Mouse (Mus musculus): ENCODE measurements around the gene Rasgef1a. TPM values are rescaled to one million over a fixed set of nuclear protein-coding genes. Genes with fewer than 3 reads are reported as not detected.

The Rasgef1a gene
- total and polyA plus RNA-seq, 3 experiments = 0.04 to 0.19 TPM; not detected in 1

DNA sequence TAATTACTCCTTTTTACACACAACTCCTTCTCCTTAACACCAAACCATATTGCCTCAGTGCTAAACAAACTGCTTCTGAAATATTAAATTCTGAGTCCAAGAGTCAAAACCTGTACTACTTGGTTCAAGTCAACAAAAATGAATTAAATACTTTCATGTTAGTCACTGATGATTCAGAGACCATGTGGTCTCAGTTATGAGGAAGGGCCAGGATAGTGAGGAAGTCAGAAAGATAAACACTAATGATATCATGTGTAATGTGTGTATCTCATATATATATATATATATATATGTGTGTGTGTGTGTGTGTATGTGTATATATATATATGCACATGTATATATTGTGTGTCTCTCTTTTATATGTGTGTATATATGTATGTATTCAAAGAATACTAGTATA lies 115.3 kb downstream of the Rasgef1a start:
- peaks cover 26 to 43% of the 10 kb centered on the region in 2 experiments for H3K4me1 ChIP-seq (ENCODE audit: control insufficient read depth in 1 of 2, insufficient read depth in 2 of 2, low read length in 2 of 2)
- TF ChIP-seq NRF1 (IDR thresholded peaks at IDR 0.05; ENCODE audit: insufficient read depth, low read depth, low read length, poor library complexity, severe bottlenecking) (no peak), TAL1 (IDR thresholded peaks at IDR 0.05; ENCODE audit: low read length) (no peak), RCOR1 (IDR thresholded peaks at IDR 0.05; ENCODE audit: low read depth, low read length) (no peak), MYC (IDR thresholded peaks at IDR 0.05; ENCODE audit: low read depth, low read length) (peak; percentile 91), KAT2A (conservative IDR thresholded peaks at IDR 0.05; ENCODE audit: low read depth, low read length) (no peak), MAX (IDR thresholded peaks at IDR 0.05; ENCODE audit: low read length) (0 out of 2 replicates have a peak, but pooled peaks have one; percentile 39), POLR2AphosphoS5 (IDR thresholded peaks at IDR 0.05; ENCODE audit: borderline replicate concordance, low read depth, low read length) (no peak), ETS1 (IDR thresholded peaks at IDR 0.05; ENCODE audit: low read depth, low read length) (peak; percentile 90), SMC3 (IDR thresholded peaks at IDR 0.05; ENCODE audit: low read depth, low read length) (no peak), HCFC1 (IDR thresholded peaks at IDR 0.05; ENCODE audit: low read depth, low read length) (no peak), EP300 (IDR thresholded peaks at IDR 0.05; ENCODE audit: low read depth in 1 of 2, low read length in 2 of 2) (peak; percentile 36 to 73; a peak in 3 of 4 replicates), SIN3A (IDR thresholded peaks at IDR 0.05; ENCODE audit: low read length) (peak; percentile 43; the same call in 1 of the 2 replicates), GATA1 (IDR thresholded peaks at IDR 0.05; ENCODE audit: low read depth, low read length) (peak; percentile 61; the same call in 1 of the 2 replicates), MXI1 (IDR thresholded peaks at IDR 0.05; ENCODE audit: low read depth, low read length) (peak; percentile 66), ZKSCAN1 (IDR thresholded peaks at IDR 0.05; ENCODE audit: low read depth, low read length) (no peak), UBTF (IDR thresholded peaks at IDR 0.05; ENCODE audit: borderline replicate concordance, insufficient read depth, low read depth, low read length) (no peak), USF1 (IDR thresholded peaks at IDR 0.05; ENCODE audit: low read depth, low read length) (peak; percentile 68; the same call in 1 of the 2 replicates), NELFE (IDR thresholded peaks at IDR 0.05; ENCODE audit: low read depth, low read length) (no peak), CTCF (IDR thresholded peaks at IDR 0.05 in 2 of 3, conservative IDR thresholded peaks at IDR 0.05 in 1 of 3; ENCODE audit: control insufficient read depth in 1 of 3, insufficient read depth in 1 of 3, low read depth in 2 of 3, low read length in 3 of 3, poor library complexity in 1 of 3, severe bottlenecking in 1 of 3) (no peak)
- H3K4me3 ChIP-seq (ENCODE audit: control insufficient read depth in 1 of 2, insufficient read depth in 1 of 2, low read depth in 2 of 2, low read length in 2 of 2) = no peak overlapping the region
- H3K27me3 ChIP-seq (ENCODE audit: control insufficient read depth in 1 of 2, insufficient read depth in 2 of 2, low read length in 2 of 2) = no peaks in the 10 kb centered on the region
- no peak overlapping the region for H3K27ac ChIP-seq (ENCODE audit: control insufficient read depth, low read depth, low read length)
- H3K9ac ChIP-seq (ENCODE audit: control insufficient read depth, low read depth, low read length, poor library complexity, severe bottlenecking) = no peak overlapping the region
- H3K79me2 ChIP-seq (ENCODE audit: control insufficient read depth, insufficient read depth, low read length, poor library complexity) = peaks cover 5% of the 10 kb centered on the region
- no peaks in the 10 kb centered on the region for H3K9me3 ChIP-seq (replicated peaks; ENCODE audit: insufficient read depth, low read length)
- peaks cover 17 to 41% of the 10 kb centered on the region in 2 experiments for H3K36me3 ChIP-seq (ENCODE audit: control insufficient read depth in 1 of 2, insufficient read depth in 2 of 2, low read length in 2 of 2)
- DNase-seq (ENCODE audit: low read depth, low spot score) = peak; percentile 66

DNA sequence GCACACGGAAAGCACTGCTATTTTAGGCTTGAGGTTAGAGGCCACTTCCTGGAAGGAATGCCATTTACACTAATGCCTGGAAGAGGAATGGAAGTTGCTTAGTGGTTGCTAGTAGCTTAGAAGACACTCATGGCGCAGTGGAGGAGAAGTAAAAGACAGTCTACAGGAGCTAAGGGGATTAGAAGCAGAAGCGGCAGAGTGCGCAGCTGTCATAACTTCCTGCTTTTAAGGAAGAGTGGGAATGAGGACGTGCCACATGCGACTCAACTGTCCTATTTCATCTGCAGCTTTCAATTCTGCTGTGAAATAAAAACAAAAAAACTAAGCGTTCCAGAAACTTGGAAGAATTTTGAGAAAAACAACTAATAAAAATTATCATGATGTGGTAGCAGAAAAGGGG lies 116.0 kb downstream of the Rasgef1a start:
- peaks cover 7% of the 10 kb centered on the region for H3K79me2 ChIP-seq (ENCODE audit: control insufficient read depth, insufficient read depth, low read length, poor library complexity)
- H3K36me3 ChIP-seq (ENCODE audit: control insufficient read depth in 1 of 2, insufficient read depth in 2 of 2, low read length in 2 of 2) = peaks cover 14 to 46% of the 10 kb centered on the region in 2 experiments
- H3K4me1 ChIP-seq (ENCODE audit: control insufficient read depth in 1 of 2, insufficient read depth in 2 of 2, low read length in 2 of 2) = peaks cover 29 to 49% of the 10 kb centered on the region in 2 experiments
- peak; percentile 65 for DNase-seq (ENCODE audit: low read depth, low spot score)
- peak overlapping the region; percentile 95 for H3K27ac ChIP-seq (ENCODE audit: control insufficient read depth, low read depth, low read length)
- H3K9ac ChIP-seq (ENCODE audit: control insufficient read depth, low read depth, low read length, poor library complexity, severe bottlenecking) = peak overlapping the region; percentile 32
- H3K27me3 ChIP-seq (ENCODE audit: control insufficient read depth in 1 of 2, insufficient read depth in 2 of 2, low read length in 2 of 2) = no peaks in the 10 kb centered on the region
- H3K4me3 ChIP-seq (ENCODE audit: control insufficient read depth in 1 of 2, insufficient read depth in 1 of 2, low read depth in 2 of 2, low read length in 2 of 2) = no peak overlapping the region; a peak in 1 of 4 replicates
- no peaks in the 10 kb centered on the region for H3K9me3 ChIP-seq (replicated peaks; ENCODE audit: insufficient read depth, low read length)
- no peak for TF ChIP-seq MAFK (IDR thresholded peaks at IDR 0.05; ENCODE audit: borderline replicate concordance, low read depth, low read length)
- TF ChIP-seq ELF1 (IDR thresholded peaks at IDR 0.05; ENCODE audit: low read depth, low read length) = peak; percentile 46; the same call in 1 of the 2 replicates
- peak; percentile 48; the same call in 1 of the 2 replicates for TF ChIP-seq ETS1 (IDR thresholded peaks at IDR 0.05; ENCODE audit: low read depth, low read length)
- no peak for TF ChIP-seq CHD1 (IDR thresholded peaks at IDR 0.05; ENCODE audit: low read depth, low read length)
- no peak for TF ChIP-seq CHD2 (IDR thresholded peaks at IDR 0.05; ENCODE audit: low read length)
- TF ChIP-seq ZMIZ1 (IDR thresholded peaks at IDR 0.05; ENCODE audit: low read depth, low read length) = no peak
- TF ChIP-seq POLR2AphosphoS5 (IDR thresholded peaks at IDR 0.05; ENCODE audit: borderline replicate concordance, low read depth, low read length) = no peak
- TF ChIP-seq TAL1 (IDR thresholded peaks at IDR 0.05; ENCODE audit: low read length) = no peak
- TF ChIP-seq MXI1 (IDR thresholded peaks at IDR 0.05; ENCODE audit: low read depth, low read length) = no peak
- no peak for TF ChIP-seq JUND (IDR thresholded peaks at IDR 0.05; ENCODE audit: low read depth, low read length)
- no peak for TF ChIP-seq KAT2A (conservative IDR thresholded peaks at IDR 0.05; ENCODE audit: low read depth, low read length)
- no peak for TF ChIP-seq ZKSCAN1 (IDR thresholded peaks at IDR 0.05; ENCODE audit: low read depth, low read length)
- no peak for TF ChIP-seq TBP (IDR thresholded peaks at IDR 0.05; ENCODE audit: low read depth, low read length)
- 0 out of 4 replicates have a peak, but pooled peaks of 1 of the 2 experiments have one; percentile 35 for TF ChIP-seq EP300 (IDR thresholded peaks at IDR 0.05; ENCODE audit: low read depth in 1 of 2, low read length in 2 of 2)
- no peak for TF ChIP-seq USF1 (IDR thresholded peaks at IDR 0.05; ENCODE audit: low read depth, low read length)
- no peak for TF ChIP-seq GABPA (IDR thresholded peaks at IDR 0.05; ENCODE audit: low read depth, low read length)
- no peak for TF ChIP-seq BHLHE40 (IDR thresholded peaks at IDR 0.05; ENCODE audit: borderline replicate concordance, low read depth, low read length)
- peak; percentile 66; the same call in 1 of the 2 replicates for TF ChIP-seq MAX (IDR thresholded peaks at IDR 0.05; ENCODE audit: low read length)
- no peak for TF ChIP-seq MAZ (IDR thresholded peaks at IDR 0.05; ENCODE audit: low read depth, low read length)
- no peak for TF ChIP-seq MYC (IDR thresholded peaks at IDR 0.05; ENCODE audit: low read depth, low read length)
- no peak for TF ChIP-seq POLR2AphosphoS2 (IDR thresholded peaks at IDR 0.05; ENCODE audit: low read length)
